Mouse (Mus musculus) lung, adult 18-20 months (tissue): Measurements from ENCODE around the gene Tep1.
A peak's percentile ranks its signal among the peaks of the same experiment; 100 is the strongest.

Experiments
- DNase-seq, 2 experiments: peaks; one replicate each; pipeline ENCODE4 v3.0.0; 2022; ENCODE audit warnings: mixed read lengths in 2 of 2

Gene Tep1

DNA sequence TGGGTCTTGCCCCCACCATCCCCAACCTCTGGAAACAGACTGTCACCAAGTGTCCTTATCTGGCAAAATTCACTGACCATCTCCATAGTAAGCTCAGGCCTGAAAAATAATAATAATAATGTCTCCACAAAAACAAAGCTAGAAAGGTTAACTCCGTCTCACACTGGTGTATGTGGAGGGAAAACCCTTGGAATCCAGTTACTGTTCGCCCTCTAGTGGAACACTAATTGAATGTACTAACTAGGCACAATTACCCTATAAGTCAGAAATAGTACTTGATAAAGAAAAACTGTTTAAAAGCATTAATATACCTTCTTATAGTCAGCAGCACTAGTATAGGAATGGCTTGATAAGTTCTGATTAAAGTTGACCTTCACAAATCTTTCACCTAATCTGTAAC is 82.2 kb downstream of the Tep1 start:
- DNase-seq, result no peak

DNA sequence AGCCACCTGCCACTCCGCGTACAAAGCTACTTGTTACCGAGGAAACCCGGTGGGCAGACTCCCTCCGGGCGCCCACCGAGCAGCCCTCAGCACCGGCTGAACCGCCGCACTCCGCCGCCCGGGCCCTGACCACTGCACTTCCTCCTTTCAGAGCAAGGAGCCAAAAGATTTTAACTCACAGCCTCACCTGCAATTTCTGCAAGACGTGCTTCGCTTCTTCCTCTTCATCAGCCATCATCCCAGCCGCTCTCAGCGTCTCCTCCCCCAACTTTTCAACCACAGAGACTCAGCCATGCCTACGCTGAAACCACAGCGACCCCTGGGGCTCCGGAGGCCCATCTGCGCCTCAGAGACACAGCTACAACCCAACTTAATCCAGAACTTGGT is 85.1 kb downstream of the Tep1 start, which contains the start of gene Ttc5:
Ttc5 (minus strand) TSS at position 269 of the 387 bp plus-strand sequence.
- peak; percentile 87 to 88 for DNase-seq

DNA sequence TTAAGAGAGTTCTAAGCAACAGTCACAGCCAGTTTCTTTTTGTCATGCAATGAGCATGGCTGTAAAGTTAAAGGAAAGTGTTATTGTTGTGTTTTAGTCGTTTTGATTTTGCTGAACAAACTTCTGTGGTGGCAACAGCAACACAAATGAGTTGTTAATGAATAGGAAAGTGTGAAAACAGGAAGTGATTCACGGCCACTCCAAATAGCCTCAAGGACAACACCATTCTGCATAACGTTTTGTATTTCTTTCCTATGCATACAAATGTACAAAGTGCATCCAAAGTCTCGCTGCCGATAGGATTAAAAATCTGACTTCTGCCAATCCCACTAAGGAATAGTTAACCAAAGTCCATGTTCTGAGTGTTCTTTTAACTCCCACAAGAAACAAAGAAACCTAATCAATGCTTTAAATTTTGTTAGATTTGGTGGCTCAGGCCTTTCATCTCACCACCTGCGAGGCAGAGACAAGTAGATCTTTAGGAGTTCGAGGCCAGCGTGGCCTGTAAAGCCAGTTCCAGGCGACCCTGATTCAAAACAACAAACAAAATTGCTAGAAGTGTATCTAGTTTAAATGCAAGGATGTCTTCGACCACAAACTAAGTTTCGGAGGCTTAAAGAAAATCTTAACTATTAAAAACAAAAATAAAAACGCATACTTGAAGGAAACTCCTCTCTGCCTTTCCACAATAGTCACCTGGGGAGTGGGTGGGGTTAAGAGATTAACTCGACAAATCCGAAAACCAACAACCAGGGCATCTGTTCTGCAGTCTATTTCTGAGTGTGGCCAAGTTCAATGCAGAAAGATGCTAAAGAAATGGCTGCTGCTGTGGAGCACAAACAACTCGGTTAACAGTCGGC is 85.7 kb downstream of the Tep1 start:
- no peak for DNase-seq

DNA sequence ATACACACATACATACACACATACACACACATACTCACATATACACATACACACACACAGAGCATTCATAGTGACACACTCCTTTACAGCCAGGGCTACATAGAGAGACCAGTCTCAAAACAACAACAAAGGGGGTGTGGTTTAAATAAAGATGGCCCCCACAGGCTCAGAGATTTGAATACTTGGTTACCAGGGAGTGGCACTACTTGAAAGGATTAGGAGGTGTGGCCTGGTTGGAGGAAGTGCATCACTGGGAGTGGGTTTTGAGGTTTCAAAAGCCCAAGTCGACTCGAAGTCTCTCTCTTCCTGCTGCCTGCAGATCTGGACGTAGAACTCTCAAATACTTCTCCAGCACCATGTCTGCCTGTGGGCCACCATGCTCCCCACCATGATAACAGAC is 88.2 kb downstream of the Tep1 start:
- DNase-seq, result no peak
